In the genomic region with DNA sequence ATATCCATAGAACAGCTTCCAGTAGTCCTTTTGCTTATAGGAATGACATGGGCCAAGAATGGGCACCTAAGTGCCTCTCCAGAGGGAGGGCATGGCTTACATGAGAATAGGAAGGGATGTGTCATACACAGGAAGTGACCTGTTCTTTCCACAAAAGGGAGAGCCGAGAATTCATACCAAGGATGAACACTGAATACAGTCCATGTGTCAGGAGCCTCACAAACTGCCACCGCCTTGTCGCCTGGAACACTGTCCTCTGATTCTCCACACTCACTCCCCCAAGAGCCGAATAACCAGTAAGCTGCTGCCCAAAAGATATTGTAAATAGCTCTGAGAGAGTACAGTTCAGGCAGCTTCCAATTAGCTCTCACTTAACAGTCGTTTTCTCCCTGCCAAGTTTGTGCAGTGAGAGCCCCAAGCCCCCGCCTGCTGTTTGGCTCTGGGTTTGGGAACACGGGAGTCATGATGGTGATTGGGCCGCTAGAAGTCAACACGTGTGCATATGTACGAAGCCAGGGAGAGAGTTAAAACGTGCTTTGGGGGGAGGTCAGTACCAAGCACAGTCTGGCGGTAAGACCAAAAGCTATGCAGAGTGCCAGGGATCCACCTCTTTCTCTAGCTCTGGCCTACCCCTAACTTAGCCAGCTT, we compare ENCODE assay signal across 11 mouse cellular contexts. TPM values are rescaled to one million over a fixed set of nuclear protein-coding genes. Genes with fewer than 3 reads are reported as not detected.
A peak's percentile ranks its signal among the peaks of the same experiment; 100 is the strongest.
DNase-seq lines count a peak whose midpoint lies in the region; ATAC-seq and TF ChIP-seq lines count a peak whose summit lies in the region.
"Had no signal": no experiment of that assay in that cellular context is flagged by ENCODE, and none has a peak within 500 bp of the region (broad histone marks: within the 10 kb centered on the region; RNA-seq: fewer than 3 reads in every experiment).

No protein-coding gene starts in this region.

- H3K9ac ChIP-seq in forebrain, embryonic 13.5 days = no peak overlapping the region
- no peak overlapping the region for H3K9ac ChIP-seq in heart, embryonic 14.5 days (ENCODE audit: low read length)
- H3K9ac ChIP-seq: midbrain, embryonic 12.5 days had no signal

- peaks cover 80% of the 10 kb centered on the region for H3K4me1 ChIP-seq in forebrain, embryonic 13.5 days
- H3K4me1 ChIP-seq in forebrain, embryonic 10.5 days = peaks cover 67% of the 10 kb centered on the region
- peaks cover 7 to 19% of the 10 kb centered on the region in 2 experiments; a peak in 3 of 4 replicates for H3K4me1 ChIP-seq in heart, embryonic 14.5 days (ENCODE audit: control insufficient read depth in 2 of 2, insufficient read depth in 2 of 2, low read length in 2 of 2)

- H3K27me3 ChIP-seq in forebrain, embryonic 13.5 days = no peaks in the 10 kb centered on the region
- no peaks in the 10 kb centered on the region for H3K27me3 ChIP-seq in forebrain, embryonic 10.5 days (ENCODE audit: poor library complexity, severe bottlenecking)
- H3K27me3 ChIP-seq in heart, embryonic 14.5 days (ENCODE audit: control insufficient read depth, insufficient read depth, low read length) = no peaks in the 10 kb centered on the region
- H3K27me3 ChIP-seq: midbrain, embryonic 12.5 days had no signal

- peak; percentile 59 for ATAC-seq in forebrain, embryonic 13.5 days
- 0 out of 2 replicates have a peak, but pooled peaks have one; percentile 26 for ATAC-seq in heart, embryonic 14.5 days (ENCODE audit: insufficient number of reproducible peaks, insufficient read depth, low FRiP score, low read depth)
- ATAC-seq: intestine, postnatal 0 days had no signal

- H3K27ac ChIP-seq in forebrain, embryonic 13.5 days = peak overlapping the region; percentile 26
- no peak overlapping the region for H3K27ac ChIP-seq in forebrain, embryonic 10.5 days
- peak overlapping the region; percentile 16; the same call in 1 of the 2 replicates for H3K27ac ChIP-seq in left cerebral cortex, adult 2 months
- no peak overlapping the region for H3K27ac ChIP-seq in heart, embryonic 14.5 days (replicated peaks in 1 of 2; ENCODE audit: control insufficient read depth in 1 of 2, insufficient read depth in 1 of 2, low read depth in 2 of 2, low read length in 2 of 2)
- H3K27ac ChIP-seq: midbrain, embryonic 12.5 days had no signal

- H3K36me3 ChIP-seq in forebrain, embryonic 13.5 days (ENCODE audit: poor library complexity, severe bottlenecking) = peaks cover 19% of the 10 kb centered on the region
- H3K36me3 ChIP-seq in forebrain, embryonic 10.5 days (replicated peaks) = peaks cover 39% of the 10 kb centered on the region
- peaks cover 21% of the 10 kb centered on the region for H3K36me3 ChIP-seq in heart, embryonic 14.5 days (ENCODE audit: control insufficient read depth, insufficient read depth, low read length)
- H3K36me3 ChIP-seq: midbrain, embryonic 12.5 days had no signal

- no peaks in the 10 kb centered on the region for H3K9me3 ChIP-seq in forebrain, embryonic 13.5 days (replicated peaks)
- no peaks in the 10 kb centered on the region for H3K9me3 ChIP-seq in forebrain, embryonic 10.5 days
- H3K9me3 ChIP-seq in heart, embryonic 14.5 days (ENCODE audit: control insufficient read depth, low read length) = no peaks in the 10 kb centered on the region
- H3K9me3 ChIP-seq: midbrain, embryonic 12.5 days had no signal

- DNase-seq in forebrain, embryonic 10.5 days (ENCODE audit: extremely low spot score, low spot score) = no peak
- DNase-seq in left cerebral cortex, adult 2 months (ENCODE audit: extremely low spot score in 1 of 2, low spot score in 2 of 2) = no peak
- no peak for DNase-seq in left cerebral cortex, adult 9 months (ENCODE audit: low spot score in 2 of 2)
- DNase-seq in Muller cell, postnatal 12 days (ENCODE audit: inconsistent ontology term) = peak; percentile 55
- DNase-seq in kidney, adult 8-10 months = no peak
- no peak for DNase-seq in spleen, adult 12 weeks (ENCODE audit: low spot score)
- DNase-seq: spleen, adult 18-20 months had no signal

- no peak overlapping the region for H3K4me2 ChIP-seq in forebrain, embryonic 13.5 days
- no peak overlapping the region for H3K4me2 ChIP-seq in heart, embryonic 14.5 days (ENCODE audit: low read length)
- H3K4me2 ChIP-seq: midbrain, embryonic 12.5 days had no signal

- intact Hi-C loops in left cerebral cortex, adult 2 months (cut with DNase I) = no loop called here

- 56% methylated on average over 12 of the region's 12 CpGs for WGBS in forebrain, embryonic 13.5 days
- WGBS in forebrain, embryonic 10.5 days = 88% methylated on average over 12 of the region's 12 CpGs
- WGBS in heart, embryonic 14.5 days = 65% methylated on average over 12 of the region's 12 CpGs

- no peak overlapping the region for H3K4me3 ChIP-seq in forebrain, embryonic 13.5 days
- no peak overlapping the region for H3K4me3 ChIP-seq in forebrain, embryonic 10.5 days
- H3K4me3 ChIP-seq in left cerebral cortex, adult 2 months = no peak overlapping the region
- H3K4me3 ChIP-seq in heart, embryonic 14.5 days (ENCODE audit: control insufficient read depth in 1 of 2, insufficient read depth in 1 of 2, low read depth in 1 of 2, low read length in 2 of 2) = no peak overlapping the region
- H3K4me3 ChIP-seq: midbrain, embryonic 12.5 days had no signal

- no peak for TF ChIP-seq CTCF in left cerebral cortex, adult 2 months (IDR thresholded peaks at IDR 0.05)

RNA-seq across cellular contexts. Expression of gene Pbx1, which starts 57.0 kb away (rescaled TPM):
- polyA plus RNA-seq in forebrain, embryonic 13.5 days (2015; fragmentation: Nextera tagmentation; extraction: Ambion mirVana) = 72.2 and 78.9 TPM in 2 replicates
- polyA plus RNA-seq in forebrain, embryonic 10.5 days (2016; fragmentation: Nextera tagmentation; extraction: Ambion mirVana) = 38.2 and 38.8 TPM in 2 replicates
- 100 to 1,000 TPM; 140 to 143 TPM for total RNA-seq in left cerebral cortex, adult 2 months (2021)
- polyA plus RNA-seq in heart, embryonic 14.5 days (2014; fragmentation: Nextera tagmentation; extraction: Ambion mirVana) = 27.3 and 30.7 TPM in 2 replicates

Comparison
In these comparisons a context has a peak if more than half of its experiments do, and no peak if none do; other contexts are left out.
1. H3K27ac ChIP-seq: peak in forebrain, embryonic 13.5 days (single experiment) and left cerebral cortex, adult 2 months (single experiment); none in forebrain, embryonic 10.5 days (single experiment) and heart, embryonic 14.5 days (0 of 2).